Mouse (Mus musculus) liver, postnatal 0 days (tissue): Measurements from ENCODE around the gene Katnal1. TPM values are rescaled to one million over a fixed set of nuclear protein-coding genes. Genes with fewer than 3 reads are reported as not detected.
A peak's percentile ranks its signal among the peaks of the same experiment; 100 is the strongest.

Experiments
- ATAC-seq: fragments of 200-750 bp; cut with Nextera tagmentation; 2 replicates; pipeline ENCODE4 v1.8.0; 2017; ENCODE audit warnings: mild to moderate bottlenecking, moderate library complexity
- DNase-seq: peaks from one replicate; pipeline ENCODE4 v3.0.0-alpha.2; 2016
- H3K27ac ChIP-seq: fragments of 300-500 bp; sonication (generic); 2 replicates; pipeline ENCODE4 v1.5.1; 2014; ENCODE audit warnings: antibody characterized with exemption, moderate library complexity, mild to moderate bottlenecking, low read depth
- H3K27me3 ChIP-seq: fragments of 300-500 bp; sonication (generic); 2 replicates; pipeline ENCODE4 v1.6.1; 2014; ENCODE audit warnings: low read length, control low read depth, mixed read lengths; ENCODE audit not compliant: insufficient read depth
- H3K36me3 ChIP-seq: fragments of 300-500 bp; sonication (generic); replicated peaks from 2 replicates; pipeline ENCODE4 v1.6.1; 2014; ENCODE audit warnings: mild to moderate bottlenecking, control low read depth, low read length, moderate library complexity, mixed read lengths; ENCODE audit not compliant: insufficient read depth
- H3K4me1 ChIP-seq: fragments of 300-500 bp; sonication (generic); 2 replicates; pipeline ENCODE4 v1.6.1; 2014; ENCODE audit warnings: antibody characterized with exemption, mild to moderate bottlenecking, control low read depth; ENCODE audit not compliant: insufficient read depth
- H3K4me2 ChIP-seq: fragments of 300-500 bp; sonication (generic); 2 replicates; pipeline ENCODE4 v1.6.1; 2014; ENCODE audit warnings: low read depth, mild to moderate bottlenecking, low read length, moderate library complexity, mixed read lengths
- H3K4me3 ChIP-seq: fragments of 300-500 bp; sonication (generic); 2 replicates; pipeline ENCODE4 v1.5.1; 2014; ENCODE audit warnings: low read depth, low read length
- H3K9ac ChIP-seq: fragments of 300-500 bp; sonication (generic); replicated peaks from 2 replicates; pipeline ENCODE4 v1.6.1; 2014; ENCODE audit warnings: mild to moderate bottlenecking, moderate library complexity
- H3K9me3 ChIP-seq: fragments of 300-500 bp; sonication (generic); 2 replicates; pipeline ENCODE4 v1.6.1; 2016; ENCODE audit warnings: mild to moderate bottlenecking, control low read depth, low read length, mixed read lengths
- CTCF ChIP-seq: sonication (generic); IDR thresholded peaks from 2 replicates; pipeline ENCODE4 v1.5.1; 2016; ENCODE audit warnings: antibody characterized with exemption, low read depth
- EP300 ChIP-seq: IDR thresholded peaks from 2 replicates; pipeline ENCODE4 v1.6.1; 2016; ENCODE audit warnings: antibody characterized with exemption, low read depth, mild to moderate bottlenecking
- WGBS: fragments of 180-500 bp; shearing (Covaris S2); extraction: QIAGEN DNeasy Blood & Tissue Kit; methylation state at CpG from one replicate; pipeline ENCODE4 v1.1.7; 2014; ENCODE audit not compliant: insufficient replicate concordance; 5-methylcytosine and 5-hydroxymethylcytosine counted together
- polyA plus RNA-seq: library from polyadenylated mRNA; unstranded; fragments of >200 nt; fragmentation: Nextera tagmentation; extraction: Ambion mirVana; gene quantifications from 2 replicates; pipeline ENCODE4 v1.2.1, GENCODE M21; 2015

The Katnal1 gene
- polyA plus RNA-seq, 1 experiment from 2014 or later: 4.8 TPM

DNA sequence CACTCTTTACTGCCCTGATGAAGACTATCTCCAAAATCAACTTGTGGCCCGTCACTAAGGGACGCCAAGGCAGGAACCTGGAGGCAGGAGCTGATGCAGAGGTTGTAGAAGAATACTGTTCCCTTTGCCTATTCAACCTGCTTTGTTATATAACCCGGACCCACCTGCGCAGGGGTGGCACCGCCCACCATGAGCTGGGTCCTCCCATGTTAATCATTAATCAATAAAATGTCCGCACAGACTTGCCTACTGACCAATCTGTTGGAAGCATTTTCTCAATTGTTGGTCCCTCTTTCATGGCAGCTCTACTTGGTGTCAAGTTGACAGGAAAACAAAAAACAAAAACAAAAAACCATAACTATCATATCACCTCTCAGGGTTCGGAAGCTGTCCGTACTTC is 43.0 kb upstream of the Katnal1 start:
- H3K27ac ChIP-seq: no peak overlapping the region
- H3K27me3 ChIP-seq: no peaks in the 10 kb centered on the region
- H3K4me2 ChIP-seq: no peak overlapping the region
- H3K9me3 ChIP-seq: no peaks in the 10 kb centered on the region
- H3K4me3 ChIP-seq: no peak overlapping the region
- no peak for TF ChIP-seq EP300
- no peak for TF ChIP-seq CTCF
- peaks cover 29% of the 10 kb centered on the region for H3K4me1 ChIP-seq
- no peaks in the 10 kb centered on the region for H3K36me3 ChIP-seq
- ATAC-seq: no peak
- no peak overlapping the region for H3K9ac ChIP-seq
- WGBS: 83% methylated on average over 8 of the region's 8 CpGs
- no peak for DNase-seq

DNA sequence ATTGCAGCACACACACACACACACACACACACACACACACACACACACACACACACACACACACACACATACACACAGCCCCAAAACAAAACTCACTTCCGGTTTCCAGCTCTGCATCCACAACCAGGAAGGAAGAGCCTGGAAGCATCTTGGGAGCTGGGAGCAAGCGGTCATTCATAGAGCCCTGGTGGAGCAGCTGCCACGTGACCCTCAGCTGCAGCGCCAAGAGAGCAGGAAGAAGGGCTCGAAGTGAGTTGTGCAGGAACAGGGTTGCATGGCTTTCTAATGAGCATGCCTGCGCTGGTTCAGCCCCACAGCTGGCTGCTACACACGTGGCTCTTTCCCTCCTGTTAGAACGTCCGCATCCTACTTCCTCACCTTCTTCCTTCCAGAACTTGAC is 40.5 kb upstream of the Katnal1 start:
- H3K9ac ChIP-seq: no peak overlapping the region
- no peak for TF ChIP-seq CTCF
- TF ChIP-seq EP300: no peak
- no peaks in the 10 kb centered on the region for H3K36me3 ChIP-seq
- no peak for ATAC-seq
- H3K9me3 ChIP-seq: no peaks in the 10 kb centered on the region
- no peak for DNase-seq
- no peaks in the 10 kb centered on the region for H3K27me3 ChIP-seq
- H3K4me3 ChIP-seq: no peak overlapping the region
- no peak overlapping the region for H3K27ac ChIP-seq
- no peak overlapping the region for H3K4me2 ChIP-seq
- whole genome bisulfite sequencing: 43% methylated on average over 9 of the region's 9 CpGs
- H3K4me1 ChIP-seq: peaks cover 45% of the 10 kb centered on the region

DNA sequence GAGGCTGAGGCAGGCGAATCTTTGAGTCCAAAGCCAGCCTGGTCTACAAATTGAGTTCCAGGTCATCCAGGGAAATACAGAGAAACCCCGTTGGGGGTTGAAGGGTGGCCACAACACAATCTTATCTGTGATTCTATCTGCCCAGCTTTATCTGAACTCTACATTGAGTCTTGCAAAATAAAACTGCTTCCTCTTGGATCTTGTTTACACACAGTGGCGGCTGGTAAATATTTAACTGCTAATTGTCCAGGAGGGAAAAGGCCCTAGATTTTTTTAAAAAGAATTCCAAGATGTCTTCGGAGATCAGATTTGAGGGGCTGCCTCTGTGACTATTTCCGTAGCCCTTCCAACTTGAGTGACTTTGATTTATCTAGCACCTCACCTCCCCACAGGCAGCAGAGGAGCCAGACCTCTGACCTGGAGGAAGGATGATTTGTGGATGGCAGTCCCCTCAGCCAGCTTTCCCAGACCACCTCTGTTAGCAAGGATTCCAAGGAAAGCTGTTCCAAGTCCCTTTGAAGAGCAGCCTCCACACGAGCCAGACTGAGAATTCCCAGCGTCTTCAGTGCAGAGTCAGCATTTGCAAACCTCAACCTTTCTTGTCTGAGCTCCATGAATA is 39.9 kb upstream of the Katnal1 start:
- DNase-seq (no peak), ATAC-seq (peak; percentile 25; the same call in 1 of the 2 replicates)
- peak overlapping the region; percentile 58; the same call in 1 of the 2 replicates for H3K27ac ChIP-seq
- H3K9me3 ChIP-seq: no peaks in the 10 kb centered on the region
- WGBS: 42% methylated on average over 7 of the region's 7 CpGs
- no peak overlapping the region for H3K4me2 ChIP-seq
- TF ChIP-seq CTCF (no peak), EP300 (no peak)
- no peaks in the 10 kb centered on the region for H3K27me3 ChIP-seq
- H3K4me1 ChIP-seq: peaks cover 46% of the 10 kb centered on the region
- no peak overlapping the region for H3K9ac ChIP-seq
- no peaks in the 10 kb centered on the region for H3K36me3 ChIP-seq
- H3K4me3 ChIP-seq: no peak overlapping the region

DNA sequence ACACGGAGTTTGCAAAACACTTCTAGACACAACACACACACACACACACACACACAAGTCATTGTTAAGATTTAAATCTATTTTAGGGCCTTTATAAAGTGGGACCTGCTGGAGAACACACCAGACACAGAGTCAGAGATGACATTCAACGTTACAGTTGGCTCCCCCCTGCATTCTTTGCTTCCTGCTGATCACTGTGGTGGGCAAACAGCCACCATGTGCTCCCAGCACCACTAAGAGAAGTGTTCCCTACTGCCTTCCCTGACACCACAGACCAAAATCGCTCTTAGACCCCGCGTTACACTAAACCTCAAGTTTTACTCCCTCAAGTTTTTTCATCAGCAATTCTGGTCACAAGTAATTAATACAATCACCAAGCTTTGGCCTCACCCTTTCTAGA is 39.1 kb upstream of the Katnal1 start:
- no peaks in the 10 kb centered on the region for H3K36me3 ChIP-seq
- no peak overlapping the region for H3K4me2 ChIP-seq
- no peaks in the 10 kb centered on the region for H3K27me3 ChIP-seq
- peaks cover 46% of the 10 kb centered on the region for H3K4me1 ChIP-seq
- DNase-seq (no peak), ATAC-seq (no peak)
- no peak overlapping the region for H3K9ac ChIP-seq
- no peak for TF ChIP-seq EP300
- TF ChIP-seq CTCF: no peak
- no peaks in the 10 kb centered on the region for H3K9me3 ChIP-seq
- H3K27ac ChIP-seq: 0 out of 2 replicates have a peak overlapping the region, but pooled peaks have one; percentile 8
- 43% methylated on average over 5 of the region's 5 CpGs for WGBS
- no peak overlapping the region for H3K4me3 ChIP-seq

DNA sequence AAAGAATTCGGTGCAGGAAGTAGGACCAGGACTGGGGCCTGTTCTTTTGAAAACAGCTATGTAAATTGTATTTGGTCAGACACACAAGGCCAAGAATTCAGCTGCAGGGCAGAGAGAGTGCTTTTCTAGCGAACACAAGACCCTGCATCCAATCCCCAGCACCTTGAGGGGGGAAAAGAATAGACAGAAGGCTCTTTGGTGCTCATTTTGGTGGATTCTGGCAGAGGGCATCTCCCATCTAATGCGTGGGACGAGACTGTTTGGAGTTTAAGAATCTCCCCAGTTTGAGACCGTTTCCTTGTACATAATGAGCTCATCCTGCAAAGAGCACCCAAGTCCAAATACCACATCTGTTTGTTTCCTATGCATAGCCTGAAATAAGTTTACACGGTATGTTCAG is 37.3 kb upstream of the Katnal1 start:
- H3K9me3 ChIP-seq: no peaks in the 10 kb centered on the region
- WGBS: 50% methylated on average over 6 of the region's 6 CpGs
- ATAC-seq (no peak), DNase-seq (no peak)
- no peaks in the 10 kb centered on the region for H3K36me3 ChIP-seq
- peak overlapping the region; percentile 16; the same call in 1 of the 2 replicates for H3K4me3 ChIP-seq
- H3K27ac ChIP-seq: peak overlapping the region; percentile 69
- no peak for TF ChIP-seq EP300
- TF ChIP-seq CTCF: no peak
- H3K4me1 ChIP-seq: peaks cover 46% of the 10 kb centered on the region
- no peaks in the 10 kb centered on the region for H3K27me3 ChIP-seq
- peak overlapping the region; percentile 58 for H3K4me2 ChIP-seq
- peak overlapping the region; percentile 39 for H3K9ac ChIP-seq

DNA sequence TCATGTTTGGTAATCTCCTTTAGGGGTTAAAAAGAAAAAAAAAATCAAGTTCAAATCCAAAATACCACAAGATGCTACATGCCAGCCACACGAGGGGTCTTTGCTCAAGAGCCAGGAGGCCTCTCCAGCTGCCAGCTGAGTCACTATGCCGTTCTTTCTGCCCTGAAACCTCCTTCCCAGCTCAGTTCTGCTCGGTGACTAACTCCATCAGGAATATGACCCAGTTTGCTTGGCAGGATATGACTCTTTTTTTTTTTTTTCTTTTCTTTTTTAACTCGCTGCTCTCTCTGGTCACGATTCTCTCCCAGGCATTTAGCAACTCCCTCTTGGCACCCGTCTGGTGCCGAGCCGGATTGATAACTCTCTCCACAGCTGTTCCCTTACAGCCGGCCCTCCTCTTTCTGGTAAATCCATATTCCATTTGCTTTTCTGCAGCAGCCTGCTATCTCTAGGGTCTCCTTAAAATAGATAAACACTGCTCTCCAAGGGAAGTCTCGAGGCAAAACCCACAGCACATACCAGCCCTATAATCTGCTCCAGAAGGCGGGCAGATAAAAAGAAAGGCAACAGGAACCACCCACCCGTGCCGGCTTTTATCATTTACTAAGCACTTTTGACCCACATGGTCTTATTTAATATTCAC is 36.7 kb upstream of the Katnal1 start:
- H3K27me3 ChIP-seq: no peaks in the 10 kb centered on the region
- 28% methylated on average over 13 of the region's 13 CpGs for WGBS
- peak overlapping the region; percentile 69 for H3K27ac ChIP-seq
- H3K4me3 ChIP-seq: peak overlapping the region; percentile 16; the same call in 1 of the 2 replicates
- H3K36me3 ChIP-seq: no peaks in the 10 kb centered on the region
- H3K9me3 ChIP-seq: no peaks in the 10 kb centered on the region
- DNase-seq (no peak), ATAC-seq (peak; percentile 84)
- no peak for TF ChIP-seq CTCF
- peak; percentile 87 for TF ChIP-seq EP300
- peaks cover 44% of the 10 kb centered on the region for H3K4me1 ChIP-seq
- peak overlapping the region; percentile 39 for H3K9ac ChIP-seq
- H3K4me2 ChIP-seq: peak overlapping the region; percentile 58
